Mouse (Mus musculus): ENCODE data around the gene Gm34302.
A peak's percentile ranks its signal among the peaks of the same experiment; 100 is the strongest.
"Not testable (repeated sequence)": the region's sequence is repeated elsewhere in the genome, so short reads cannot be mapped to it uniquely, and the experiment has no call there.

Gm34302 gene

GRCm38 (mm10) chr3:63483726-63484125 lies at the start of gene Gm34302:
TSS of gene Gm34302 (minus strand) at chr3:63483879.
- DNase-seq, result no peak

- no peak for DNase-seq
These were observed 48.2 kb upstream of the Gm34302 start for GRCm38 (mm10) chr3:63531847-63532246.

DNA sequence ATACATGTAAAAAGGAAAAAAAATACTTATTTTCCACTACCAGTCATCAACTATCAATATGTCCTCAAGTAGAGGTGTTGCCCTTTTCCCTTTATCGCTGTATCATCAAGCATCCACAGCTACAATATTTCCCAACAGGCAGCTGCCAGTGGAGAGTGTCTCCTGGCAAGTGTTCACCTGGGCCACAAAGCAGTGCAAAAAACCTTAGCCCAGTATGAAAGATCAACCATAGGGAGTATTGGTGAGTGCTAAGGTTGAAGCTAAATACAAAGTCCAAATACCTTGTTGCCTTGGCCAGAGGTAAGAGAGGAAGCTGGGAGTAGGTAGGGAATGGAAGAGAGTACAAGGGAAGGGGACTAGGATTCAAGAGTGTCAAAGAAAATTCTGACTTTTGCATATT lies 34.0 kb upstream of the Gm34302 start:
- no peak for DNase-seq

- DNase-seq, result not testable (repeated sequence)
These were observed 32.6 kb upstream of the Gm34302 start for GRCm38 (mm10) chr3:63516279-63516678.

GRCm38 (mm10) chr3:63511316-63511715 lies 27.6 kb upstream of the Gm34302 start:
- no peak for DNase-seq

- no peak for DNase-seq
These were observed 25.8 kb upstream of the Gm34302 start for GRCm38 (mm10) chr3:63509484-63509883.

DNA sequence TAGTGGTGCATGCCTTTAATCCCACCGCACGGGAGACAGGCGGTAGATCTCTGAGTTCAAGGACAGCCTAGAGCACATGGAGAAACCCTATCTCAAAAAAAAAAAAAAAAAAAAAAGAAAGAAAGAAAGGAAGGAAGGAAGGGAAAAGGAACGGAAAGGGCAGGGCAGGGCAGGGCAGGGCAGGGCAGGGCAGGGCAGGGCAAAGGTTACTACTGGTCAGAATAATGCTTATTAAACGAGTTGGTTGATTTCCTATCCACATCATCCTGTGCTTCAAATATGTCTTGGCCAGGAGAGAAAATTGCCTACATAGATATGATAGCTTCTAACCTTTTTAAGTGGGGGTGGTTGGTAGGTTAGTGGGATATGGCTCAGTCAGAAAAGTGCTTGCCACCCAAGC lies 25.2 kb upstream of the Gm34302 start:
- no peak for DNase-seq

- no peak for DNase-seq
These were observed 20.8 kb upstream of the Gm34302 start for GRCm38 (mm10) chr3:63504433-63504832.

- DNase-seq, result no peak
These were observed 11.1 kb upstream of the Gm34302 start for GRCm38 (mm10) chr3:63494625-63495382.

DNA sequence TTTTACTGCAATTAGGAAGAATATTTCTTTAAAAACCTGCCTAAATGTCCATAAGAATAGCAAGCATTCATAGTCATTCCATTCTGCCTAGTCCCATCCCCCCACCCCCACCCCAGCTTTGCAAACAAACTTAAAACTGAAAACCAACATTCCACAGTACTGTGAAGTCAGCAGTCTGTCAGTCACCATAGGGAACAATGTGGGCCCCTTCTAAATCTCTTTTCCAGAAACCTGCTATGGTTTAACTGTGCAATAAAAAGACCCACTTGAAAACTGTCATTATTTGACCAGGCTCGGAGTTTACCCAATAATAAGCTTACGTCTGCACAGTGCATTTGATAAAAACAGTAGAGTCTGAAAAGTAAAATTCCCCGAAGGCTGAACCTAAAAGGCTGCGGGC lies 9.9 kb upstream of the Gm34302 start:
- no peak for DNase-seq

DNA sequence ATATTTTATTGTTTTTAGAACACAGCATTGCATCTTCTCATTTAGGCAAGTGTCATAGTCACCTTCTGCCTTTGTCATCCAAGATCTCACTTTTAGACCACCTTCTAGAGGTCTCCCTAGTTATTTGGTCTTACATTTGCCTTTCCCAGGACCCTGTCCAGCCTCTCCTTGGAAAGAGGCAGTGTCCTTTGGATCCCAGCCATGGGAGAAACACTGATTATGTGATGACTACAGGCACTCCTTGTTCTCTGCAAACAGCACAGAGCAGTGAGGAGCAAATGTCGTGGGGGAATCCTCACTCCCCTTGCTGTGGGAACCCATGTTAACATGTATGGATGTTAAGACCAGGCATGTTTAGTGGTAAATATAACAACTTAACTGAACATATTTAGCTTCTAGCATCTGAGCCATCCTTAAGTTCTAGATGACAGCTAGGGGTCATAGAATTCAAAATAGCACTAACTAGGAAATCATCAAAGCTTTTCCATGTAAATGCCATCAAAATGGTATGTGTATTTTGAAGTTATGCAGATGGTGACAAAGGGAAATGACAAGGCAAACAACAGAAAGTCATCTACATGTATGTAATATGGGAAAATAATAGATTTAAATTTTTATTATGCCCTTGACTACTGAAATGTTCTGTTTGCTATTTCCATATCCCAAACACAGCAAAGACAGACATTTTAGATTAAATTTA lies 43.1 kb downstream of the Gm34302 start:
- no peak for DNase-seq

DNA sequence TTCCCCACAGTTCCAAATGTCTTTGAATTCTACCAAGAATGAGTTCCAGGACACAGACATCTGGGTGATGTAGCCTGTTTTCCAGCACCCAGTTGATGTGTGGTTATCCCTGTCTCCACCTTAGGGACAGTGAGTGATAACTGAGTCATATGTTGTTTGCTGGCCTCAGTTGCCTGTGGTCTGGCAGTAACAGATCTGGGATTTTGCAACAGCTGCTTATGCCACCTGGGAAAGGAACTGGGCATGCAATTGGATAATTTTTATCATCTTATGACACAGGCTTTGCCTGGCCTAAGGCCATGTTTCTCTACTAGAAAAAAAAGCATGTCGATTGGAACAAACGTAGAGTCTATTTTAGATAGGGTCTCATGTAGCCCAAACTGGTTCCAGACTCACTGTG lies 43.9 kb downstream of the Gm34302 start:
- peak; percentile 3 for DNase-seq

- no peak for DNase-seq
These were observed 44.8 kb downstream of the Gm34302 start for GRCm38 (mm10) chr3:63438898-63439297.
